In genomic region chr5:127481416-127481815, GRCm38 (mm10) we compare ENCODE assay signal across 8 mouse cellular contexts.
DNase-seq lines count a peak whose midpoint lies in the region; ATAC-seq and TF ChIP-seq lines count a peak whose summit lies in the region.

No protein-coding gene starts in this region.

- ATAC-seq in hindbrain, embryonic 13.5 days (ENCODE audit: low FRiP score): no peak
- ATAC-seq in lung, postnatal 0 days: peak; percentile 28; the same call in 1 of the 2 replicates

- H3K27me3 ChIP-seq in hindbrain, embryonic 10.5 days (ENCODE audit: insufficient read depth, poor library complexity, severe bottlenecking): peaks cover 9% of the 10 kb centered on the region
- peaks cover 7% of the 10 kb centered on the region for H3K27me3 ChIP-seq in hindbrain, embryonic 13.5 days
- H3K27me3 ChIP-seq in spleen, adult 2 months (ENCODE audit: control insufficient read depth, insufficient read depth, low read length): no peaks in the 10 kb centered on the region
- H3K27me3 ChIP-seq in cerebellum, adult 2 months (ENCODE audit: control insufficient read depth, insufficient read depth, low read length): no peaks in the 10 kb centered on the region
- no peaks in the 10 kb centered on the region for H3K27me3 ChIP-seq in lung, postnatal 0 days (replicated peaks; ENCODE audit: insufficient read depth, low read length)

- peak; percentile 24; the same call in 1 of the 2 replicates for TF ChIP-seq CTCF in spleen, adult 2 months (IDR thresholded peaks at IDR 0.05; ENCODE audit: extremely low read depth, insufficient read depth, insufficient read length, insufficient replicate concordance)
- TF ChIP-seq CTCF in cerebellum, adult 2 months (IDR thresholded peaks at IDR 0.05; ENCODE audit: borderline replicate concordance, insufficient read depth, low read depth, low read length): peak; percentile 57
- peak; percentile 84 for TF ChIP-seq CTCF in lung, postnatal 0 days (IDR thresholded peaks at IDR 0.05)

- H3K27ac ChIP-seq in hindbrain, embryonic 10.5 days: no peak overlapping the region
- H3K27ac ChIP-seq in hindbrain, embryonic 13.5 days: no peak overlapping the region
- H3K27ac ChIP-seq in spleen, adult 2 months (ENCODE audit: insufficient read depth, low read length): no peak overlapping the region
- no peak overlapping the region for H3K27ac ChIP-seq in cerebellum, adult 2 months (ENCODE audit: insufficient read depth, low read length)
- no peak overlapping the region for H3K27ac ChIP-seq in lung, postnatal 0 days (ENCODE audit: low read length)

- no peak overlapping the region for H3K9ac ChIP-seq in hindbrain, embryonic 13.5 days
- no peak overlapping the region for H3K9ac ChIP-seq in lung, postnatal 0 days (replicated peaks; ENCODE audit: low read depth)

- no peaks in the 10 kb centered on the region for H3K9me3 ChIP-seq in hindbrain, embryonic 10.5 days
- no peaks in the 10 kb centered on the region for H3K9me3 ChIP-seq in hindbrain, embryonic 13.5 days
- H3K9me3 ChIP-seq in lung, postnatal 0 days (ENCODE audit: low read length): no peaks in the 10 kb centered on the region

- DNase-seq in hindbrain, embryonic 10.5 days (ENCODE audit: low spot score): peak; percentile 71
- DNase-seq in spleen, adult 2 months (ENCODE audit: low read depth in 1 of 2, low spot score in 2 of 2): no peak
- DNase-seq in spleen, postnatal 14 days (ENCODE audit: low spot score in 2 of 2): no peak
- peak; percentile 45 to 64 for DNase-seq in cerebellum, adult 2 months
- DNase-seq in forelimb bud, embryonic 11.5 days (ENCODE audit: low read depth, low spot score): peak; percentile 69
- peak; percentile 49 for DNase-seq in lung, postnatal 0 days (ENCODE audit: low spot score)
- peak; percentile 66 for DNase-seq in thymus, postnatal 4 days

- no peak for TF ChIP-seq EP300 in lung, postnatal 0 days (IDR thresholded peaks at IDR 0.05)

- peaks cover 47% of the 10 kb centered on the region for H3K4me1 ChIP-seq in hindbrain, embryonic 10.5 days (replicated peaks)
- H3K4me1 ChIP-seq in hindbrain, embryonic 13.5 days (replicated peaks): peaks cover 40% of the 10 kb centered on the region
- H3K4me1 ChIP-seq in spleen, adult 2 months (ENCODE audit: control insufficient read depth, insufficient read depth, insufficient read length): peaks cover 10% of the 10 kb centered on the region; the same call in 1 of the 2 replicates
- H3K4me1 ChIP-seq in cerebellum, adult 2 months (ENCODE audit: control insufficient read depth, insufficient read depth, low read length): no peaks in the 10 kb centered on the region; the same call in 1 of the 2 replicates
- H3K4me1 ChIP-seq in lung, postnatal 0 days (ENCODE audit: insufficient read depth, low read depth, low read length): no peaks in the 10 kb centered on the region

- 0 out of 2 replicates have a peak, but pooled peaks cover 3% of the 10 kb centered on the region for H3K36me3 ChIP-seq in hindbrain, embryonic 10.5 days
- no peaks in the 10 kb centered on the region for H3K36me3 ChIP-seq in hindbrain, embryonic 13.5 days
- no peaks in the 10 kb centered on the region for H3K36me3 ChIP-seq in spleen, adult 2 months (ENCODE audit: control insufficient read depth, insufficient read depth, low read length)
- H3K36me3 ChIP-seq in lung, postnatal 0 days (ENCODE audit: insufficient read depth, low read length): no peaks in the 10 kb centered on the region

- no peak overlapping the region for H3K4me3 ChIP-seq in hindbrain, embryonic 10.5 days
- H3K4me3 ChIP-seq in hindbrain, embryonic 13.5 days: no peak overlapping the region
- H3K4me3 ChIP-seq in spleen, adult 2 months (ENCODE audit: extremely low read depth, insufficient read depth, insufficient read length): no peak overlapping the region
- H3K4me3 ChIP-seq in cerebellum, adult 2 months (replicated peaks; ENCODE audit: insufficient read depth, low read depth, low read length): no peak overlapping the region
- no peak overlapping the region for H3K4me3 ChIP-seq in lung, postnatal 0 days (ENCODE audit: low read depth, low read length)

- WGBS in hindbrain, embryonic 10.5 days: 27% methylated on average over 5 of the region's 5 CpGs
- 27% methylated on average over 5 of the region's 5 CpGs for WGBS in hindbrain, embryonic 13.5 days
- WGBS in spleen, adult 2 months: 62% methylated on average over 5 of the region's 5 CpGs
- whole genome bisulfite sequencing in cerebellum, adult 2 months: 37% methylated on average over 5 of the region's 5 CpGs
- 32% methylated on average over 5 of the region's 5 CpGs for WGBS in lung, postnatal 0 days

- TF ChIP-seq POLR2A in spleen, adult 2 months (IDR thresholded peaks at IDR 0.05; ENCODE audit: low read depth, low read length): no peak
- TF ChIP-seq POLR2A in cerebellum, adult 2 months (IDR thresholded peaks at IDR 0.05; ENCODE audit: borderline replicate concordance, insufficient read depth, low read length): no peak

- no peak overlapping the region for H3K4me2 ChIP-seq in hindbrain, embryonic 13.5 days
- no peak overlapping the region for H3K4me2 ChIP-seq in lung, postnatal 0 days (replicated peaks; ENCODE audit: low read depth, low read length)

Comparison
In these comparisons a context has a peak if more than half of its experiments do, and no peak if none do; other contexts are left out.
1. DNase-seq: peak in hindbrain, embryonic 10.5 days (single experiment), cerebellum, adult 2 months (2 of 2), forelimb bud, embryonic 11.5 days (single experiment), lung, postnatal 0 days (single experiment) and thymus, postnatal 4 days (single experiment); none in spleen, adult 2 months (0 of 2) and spleen, postnatal 14 days (0 of 2).
2. CTCF ChIP-seq: peak in every context shown above with its lines; median percentile 84 in lung, postnatal 0 days; 57 in cerebellum, adult 2 months; 24 in spleen, adult 2 months.